ENCODE assay signal across 8 mouse cellular contexts in genomic region chr17:29437535-29438324, GRCm38 (mm10). TPM values are rescaled to one million over a fixed set of nuclear protein-coding genes. Genes with fewer than 3 reads are reported as not detected.
DNase-seq lines count a peak whose midpoint lies in the region; ATAC-seq and TF ChIP-seq lines count a peak whose summit lies in the region.

No protein-coding gene starts in this region.

- no peaks in the 10 kb centered on the region for H3K27me3 ChIP-seq in forebrain, embryonic 13.5 days
- no peaks in the 10 kb centered on the region for H3K27me3 ChIP-seq in liver, embryonic 14.5 days (ENCODE audit: control insufficient read depth, insufficient read depth, low read length)

- H3K4me3 ChIP-seq in gastrocnemius, adult 2 months: peak overlapping the region; percentile 72
- peak overlapping the region; percentile 39 for H3K4me3 ChIP-seq in forebrain, embryonic 13.5 days
- peak overlapping the region; percentile 66 to 72 for H3K4me3 ChIP-seq in liver, embryonic 14.5 days (ENCODE audit: insufficient read depth in 1 of 2, low read depth in 2 of 2, low read length in 2 of 2)

- no peaks in the 10 kb centered on the region for H3K36me3 ChIP-seq in forebrain, embryonic 13.5 days (ENCODE audit: poor library complexity, severe bottlenecking)
- no peaks in the 10 kb centered on the region for H3K36me3 ChIP-seq in liver, embryonic 14.5 days (replicated peaks; ENCODE audit: control insufficient read depth, insufficient read depth, low read depth)

- peak overlapping the region; percentile 65 for H3K4me2 ChIP-seq in forebrain, embryonic 13.5 days
- H3K4me2 ChIP-seq in liver, embryonic 14.5 days (ENCODE audit: low read depth): peak overlapping the region; percentile 89

- no peaks in the 10 kb centered on the region for H3K9me3 ChIP-seq in forebrain, embryonic 13.5 days (replicated peaks)
- H3K9me3 ChIP-seq in liver, embryonic 14.5 days (ENCODE audit: control insufficient read depth, low read length): no peaks in the 10 kb centered on the region

- intact Hi-C loops in gastrocnemius, adult 2 months (cut with DNase I): no loop called here
- intact Hi-C loops in gastrocnemius, postnatal 36 days (cut with DNase I): no loop called here

- no peak for TF ChIP-seq EP300 in liver, embryonic 14.5 days (IDR thresholded peaks at IDR 0.05; ENCODE audit: low read depth)

- WGBS in forebrain, embryonic 13.5 days: 40% methylated on average over 16 of the region's 16 CpGs
- WGBS in liver, embryonic 14.5 days (ENCODE audit: insufficient replicate concordance): 22% methylated on average over 16 of the region's 16 CpGs

- peak overlapping the region; percentile 87 for H3K27ac ChIP-seq in gastrocnemius, adult 2 months
- peak overlapping the region; percentile 89 for H3K27ac ChIP-seq in forebrain, embryonic 13.5 days
- H3K27ac ChIP-seq in liver, embryonic 14.5 days: peak overlapping the region; percentile 100

- ATAC-seq in forebrain, embryonic 13.5 days: no peak; the same call in 1 of the 2 replicates
- no peak for ATAC-seq in liver, embryonic 14.5 days (ENCODE audit: insufficient read depth)

- peak overlapping the region; percentile 63 for H3K9ac ChIP-seq in forebrain, embryonic 13.5 days
- peak overlapping the region; percentile 95 for H3K9ac ChIP-seq in liver, embryonic 14.5 days (replicated peaks)

- peaks cover 27% of the 10 kb centered on the region for H3K4me1 ChIP-seq in forebrain, embryonic 13.5 days
- H3K4me1 ChIP-seq in liver, embryonic 14.5 days (replicated peaks; ENCODE audit: control insufficient read depth in 2 of 2, insufficient read depth in 2 of 2, low read length in 1 of 2): peaks cover 78 to 81% of the 10 kb centered on the region in 2 experiments

- no peak for TF ChIP-seq CTCF in gastrocnemius, adult 2 months (IDR thresholded peaks at IDR 0.05)
- TF ChIP-seq CTCF in liver, embryonic 14.5 days (IDR thresholded peaks at IDR 0.05; ENCODE audit: low read depth): no peak

- DNase-seq in gastrocnemius, adult 2 months: no peak
- no peak for DNase-seq in gastrocnemius, postnatal 36 days
- peak; percentile 92 for DNase-seq in 416B (ENCODE audit: low read depth)
- DNase-seq in liver, embryonic 14.5 days (ENCODE audit: low read depth in 3 of 3, low spot score in 3 of 3): no peak
- DNase-seq in thymus, postnatal 4 days: no peak
- DNase-seq in gastrocnemius, postnatal 10 days: no peak
- no peak for DNase-seq in kidney, adult 18-20 months

RNA-seq across cellular contexts. Expression of gene Pim1, which starts 52.8 kb away (rescaled TPM):
- total RNA-seq in gastrocnemius, adult 2 months (2021): 10 to 100 TPM; 13.8 to 35.2 TPM
- total RNA-seq in gastrocnemius, postnatal 36 days (2021): 10 to 100 TPM; 13.6 to 16.3 TPM
- 21.0 and 22.0 TPM in 2 replicates for polyA plus RNA-seq in forebrain, embryonic 13.5 days (2015; fragmentation: Nextera tagmentation; extraction: Ambion mirVana)
- 61.4 and 64.5 TPM in 2 replicates for polyA plus RNA-seq in liver, embryonic 14.5 days (2012; rRNA removed)
- 60.4 and 69.9 TPM in 2 replicates for polyA plus RNA-seq in liver, embryonic 14.5 days (2014; fragmentation: Nextera tagmentation; extraction: Ambion mirVana)
- 10 to 100 TPM; 15.0 to 23.3 TPM for total RNA-seq in gastrocnemius, postnatal 10 days (2021)
